Mouse (Mus musculus) liver, embryonic 14.5 days (tissue): Measurements from ENCODE around the gene Carhsp1. TPM values are rescaled to one million over a fixed set of nuclear protein-coding genes. Genes with fewer than 3 reads are reported as not detected.

Experiments
- ATAC-seq: fragments of 200-750 bp; cut with Nextera tagmentation; 2 replicates; pipeline ENCODE4 v1.8.0; 2017; ENCODE audit warnings: moderate number of reproducible peaks, mild to moderate bottlenecking, moderate library complexity; ENCODE audit not compliant: insufficient read depth
- DNase-seq, 3 experiments: peaks; one replicate each; pipeline ENCODE4 v3.0.0-alpha.2; 2012 to 2013; ENCODE audit warnings: low read depth in 3 of 3, low spot score in 3 of 3
- H3K27ac ChIP-seq: fragments of 300-500 bp; sonication (generic); 2 replicates; pipeline ENCODE4 v1.5.1; 2014; ENCODE audit warnings: moderate library complexity, mild to moderate bottlenecking, control low read depth, inconsistent platforms
- H3K27me3 ChIP-seq: fragments of 300-500 bp; sonication (generic); 2 replicates; pipeline ENCODE4 v1.6.1; 2014; ENCODE audit warnings: mild to moderate bottlenecking, low read length, moderate library complexity; ENCODE audit not compliant: control insufficient read depth, insufficient read depth
- H3K36me3 ChIP-seq: fragments of 300-500 bp; sonication (generic); replicated peaks from 2 replicates; pipeline ENCODE4 v1.6.1; 2014; ENCODE audit warnings: low read depth; ENCODE audit not compliant: control insufficient read depth, insufficient read depth
- H3K4me1 ChIP-seq, 2 experiments: fragments of 200-500 bp in 1 of 2; fragments of 300-500 bp in 1 of 2; sonication (generic) in 1 of 2; replicated peaks; 2 replicates each; pipeline ENCODE4 v1.6.1; 2012 to 2014; ENCODE audit warnings: antibody characterized with exemption in 1 of 2, inconsistent platforms in 1 of 2, low read length in 1 of 2; ENCODE audit not compliant: control insufficient read depth in 2 of 2, insufficient read depth in 2 of 2
- H3K4me2 ChIP-seq: fragments of 300-500 bp; sonication (generic); 2 replicates; pipeline ENCODE4 v1.6.1; 2014; ENCODE audit warnings: low read depth, mild to moderate bottlenecking, control low read depth, moderate library complexity
- H3K4me3 ChIP-seq, 2 experiments: fragments of 200-500 bp in 1 of 2; fragments of 300-500 bp in 1 of 2; sonication (generic) in 1 of 2; 2 replicates each; pipeline ENCODE4 v1.5.1; 2012 to 2014; ENCODE audit warnings: low read depth in 2 of 2, low read length in 2 of 2, mild to moderate bottlenecking in 2 of 2, control low read depth in 1 of 2, inconsistent platforms in 1 of 2, moderate library complexity in 1 of 2; ENCODE audit not compliant: insufficient read depth in 1 of 2
- H3K9ac ChIP-seq: fragments of 300-500 bp; sonication (generic); replicated peaks from 2 replicates; pipeline ENCODE4 v1.6.1; 2014; ENCODE audit warnings: mild to moderate bottlenecking, control low read depth, moderate library complexity
- H3K9me3 ChIP-seq: fragments of 300-500 bp; sonication (generic); 2 replicates; pipeline ENCODE4 v1.6.1; 2016; ENCODE audit warnings: low read length, mixed read lengths; ENCODE audit not compliant: control insufficient read depth
- CTCF ChIP-seq: IDR thresholded peaks from 2 replicates; pipeline ENCODE4 v1.5.1; 2016; ENCODE audit warnings: antibody characterized with exemption, low read depth, control low read depth
- EP300 ChIP-seq: IDR thresholded peaks from 2 replicates; pipeline ENCODE4 v1.6.1; 2016; ENCODE audit warnings: antibody characterized with exemption, low read depth
- WGBS: fragments of 180-500 bp; shearing (Covaris S2); extraction: QIAGEN DNeasy Blood & Tissue Kit; methylation state at CpG from one replicate; pipeline ENCODE4 v1.1.7; 2014; ENCODE audit not compliant: insufficient replicate concordance; 5-methylcytosine and 5-hydroxymethylcytosine counted together
- polyA plus RNA-seq, 2 experiments: library from polyadenylated mRNA; depleted of rRNA in 1 of 2; stranded (reverse) in 1 of 2; unstranded in 1 of 2; fragments of >200 nt; fragmentation: Nextera tagmentation in 1 of 2; extraction: Ambion mirVana in 1 of 2; gene quantifications; 2 replicates each; pipeline versions ENCODE4 v1.2.1 to v1.2.3; 2012 to 2014

Carhsp1 gene
- polyA plus RNA-seq, 2 experiments, result 31.3 to 38.7 TPM

DNA sequence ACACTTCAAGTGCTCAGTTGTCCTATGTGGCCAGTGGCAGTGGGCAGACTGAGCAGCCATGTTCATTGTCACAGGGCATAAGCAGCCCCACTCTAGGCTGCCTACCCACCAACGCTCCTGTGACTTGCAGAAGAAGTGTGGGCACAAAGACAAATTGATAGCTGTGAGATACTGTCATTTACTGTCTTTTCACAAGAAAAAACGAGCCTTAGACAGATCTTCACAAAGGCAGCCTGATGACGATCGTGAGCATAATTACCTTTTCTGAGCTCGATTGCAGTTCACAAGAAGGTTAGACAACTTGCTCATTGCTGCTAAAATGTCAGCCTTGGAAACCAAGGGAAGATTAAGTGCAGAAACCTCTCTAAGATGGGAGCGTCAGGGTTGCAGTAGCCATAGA lies 16.8 kb downstream of the Carhsp1 start:
- no peak for ATAC-seq
- no peak overlapping the region for H3K27ac ChIP-seq
- H3K4me1 ChIP-seq, result peaks cover 8 to 10% of the 10 kb centered on the region in 2 experiments
- TF ChIP-seq EP300 (no peak), CTCF (no peak)
- peaks cover 30% of the 10 kb centered on the region for H3K36me3 ChIP-seq
- H3K27me3 ChIP-seq, result no peaks in the 10 kb centered on the region
- 80% methylated on average over 6 of the region's 6 CpGs for WGBS
- no peaks in the 10 kb centered on the region for H3K9me3 ChIP-seq
- DNase-seq, result no peak
- H3K9ac ChIP-seq, result no peak overlapping the region
- no peak overlapping the region for H3K4me3 ChIP-seq
- H3K4me2 ChIP-seq, result no peak overlapping the region

DNA sequence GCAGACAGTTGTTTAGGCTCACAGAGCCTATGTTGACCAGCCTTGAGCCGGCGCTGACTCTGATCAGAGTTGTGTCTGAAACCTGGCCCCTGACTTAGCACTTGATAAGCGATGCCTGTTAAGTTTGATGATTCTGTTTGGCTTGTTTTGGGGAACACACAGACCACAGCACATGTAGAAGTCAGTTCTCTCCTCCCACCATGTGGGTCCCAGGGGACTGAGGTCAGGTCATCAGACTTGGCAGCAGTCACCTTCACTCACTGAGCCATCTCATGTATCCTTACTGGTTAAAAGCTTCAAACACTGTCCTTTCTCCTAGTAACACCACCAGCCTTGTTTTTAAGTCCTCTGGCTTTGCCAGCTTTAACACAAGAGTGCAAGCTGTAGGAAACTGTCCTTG lies 21.9 kb downstream of the Carhsp1 start:
- H3K9ac ChIP-seq, result no peak overlapping the region
- H3K36me3 ChIP-seq, result peaks cover 45% of the 10 kb centered on the region
- H3K27ac ChIP-seq, result no peak overlapping the region
- no peak for TF ChIP-seq EP300
- no peak for TF ChIP-seq CTCF
- ATAC-seq (no peak), DNase-seq (no peak)
- H3K4me2 ChIP-seq, result no peak overlapping the region
- H3K9me3 ChIP-seq, result no peaks in the 10 kb centered on the region
- 82% methylated on average over 3 of the region's 3 CpGs for WGBS
- H3K4me3 ChIP-seq, result no peak overlapping the region
- peaks cover 0 to 1% of the 10 kb centered on the region in 2 experiments; a peak in 2 of 4 replicates for H3K4me1 ChIP-seq
- no peaks in the 10 kb centered on the region for H3K27me3 ChIP-seq

DNA sequence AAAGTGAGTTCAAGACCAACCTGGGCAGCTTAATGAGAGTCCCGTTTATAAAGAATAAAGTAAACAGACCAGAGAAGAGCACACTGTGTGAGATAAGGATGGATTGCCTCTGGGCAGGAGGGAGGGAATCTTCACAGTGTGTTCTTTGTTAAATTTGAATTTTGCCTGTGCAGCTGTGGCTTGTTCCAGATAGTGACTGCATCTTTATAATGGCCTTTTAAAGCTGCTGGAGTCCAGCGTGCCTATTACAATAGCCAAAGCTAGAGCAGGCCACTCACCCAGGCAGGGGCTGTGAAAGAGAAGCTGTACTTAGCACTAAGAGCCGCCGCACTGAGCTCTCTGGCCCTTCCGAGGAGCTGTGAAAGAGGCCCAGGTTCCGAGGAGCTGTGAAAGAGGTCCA lies 26.4 kb downstream of the Carhsp1 start:
- no peak for ATAC-seq
- no peak for DNase-seq
- H3K36me3 ChIP-seq, result peaks cover 59% of the 10 kb centered on the region

DNA sequence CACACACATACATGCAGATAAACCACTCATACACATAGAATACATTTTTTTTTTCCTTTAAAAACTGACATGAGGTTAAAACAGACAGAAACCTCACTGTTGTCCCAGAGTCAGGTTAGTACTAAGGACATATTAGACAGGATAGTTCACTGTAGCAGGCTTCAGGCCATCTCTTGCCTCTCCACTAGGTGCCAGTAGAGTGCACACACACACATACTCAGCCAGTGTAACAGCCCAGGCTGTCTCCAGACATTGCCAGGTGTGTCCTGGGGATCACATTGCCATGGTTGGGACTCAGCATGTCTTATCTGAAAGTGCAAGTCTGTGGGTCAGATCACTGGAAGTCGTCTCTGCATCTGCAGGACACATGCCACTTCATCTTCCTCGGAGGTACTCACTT lies 28.1 kb downstream of the Carhsp1 start:
- Histone ChIP-seq H3K4me3 (no peak overlapping the region), H3K9me3 (no peaks in the 10 kb centered on the region), H3K27me3 (no peaks in the 10 kb centered on the region), H3K9ac (no peak overlapping the region), H3K4me1 (peaks cover 7 to 9% of the 10 kb centered on the region in 2 experiments), H3K27ac (no peak overlapping the region), H3K36me3 (peaks cover 50% of the 10 kb centered on the region), H3K4me2 (no peak overlapping the region)
- ATAC-seq (peak; percentile 72; the same call in 1 of the 2 replicates), DNase-seq (peak in 2 of 3 experiments; percentile 24 to 42)
- TF ChIP-seq EP300 (no peak), CTCF (peak; percentile 95)
- WGBS, result 63% methylated on average over 2 of the region's 2 CpGs

More for the DNA sequence above, 26.4 kb downstream of the Carhsp1 start:
- 83% methylated on average over 6 of the region's 6 CpGs for WGBS
- Histone ChIP-seq H3K9ac (no peak overlapping the region), H3K27ac (no peak overlapping the region), H3K9me3 (no peaks in the 10 kb centered on the region), H3K4me1 (no peaks in the 10 kb centered on the region), H3K4me2 (no peak overlapping the region), H3K4me3 (no peak overlapping the region), H3K27me3 (no peaks in the 10 kb centered on the region)
- TF ChIP-seq EP300 (no peak), CTCF (no peak)

DNA sequence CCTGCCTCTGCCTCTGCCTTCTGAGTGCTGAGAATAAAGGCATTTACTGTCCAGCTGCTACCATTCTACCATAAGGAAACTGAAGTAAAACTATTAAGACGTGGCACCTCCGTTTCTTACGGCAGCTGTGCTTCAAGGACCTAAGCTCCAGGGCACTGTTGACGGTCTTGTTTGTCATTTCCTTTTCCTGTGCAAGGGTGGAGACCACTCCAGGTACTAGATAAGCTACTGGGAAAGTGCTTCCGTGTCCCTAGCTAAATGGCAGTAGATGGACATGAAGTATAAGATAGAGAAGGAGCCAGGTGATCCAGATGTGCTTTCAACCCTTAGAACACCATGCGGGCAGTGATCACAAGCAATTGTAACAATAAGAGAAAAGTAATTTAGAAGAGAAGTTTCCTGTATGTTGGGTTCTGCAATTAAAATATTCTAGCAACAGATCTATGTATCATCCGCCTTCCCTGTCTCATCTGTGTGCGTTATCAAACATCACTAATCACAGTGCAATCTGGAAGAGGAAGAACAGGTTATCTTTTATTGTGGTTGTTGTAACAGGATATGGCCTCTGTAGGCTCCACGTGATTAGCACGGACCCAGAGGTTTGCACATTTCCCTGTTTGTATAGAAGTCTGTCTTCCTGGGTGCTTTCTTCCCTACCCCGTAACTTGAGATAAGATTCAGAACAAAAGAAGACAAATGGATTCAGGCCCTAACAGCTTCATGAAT lies 32.3 kb downstream of the Carhsp1 start:
- TF ChIP-seq EP300 (no peak), CTCF (no peak)
- Histone ChIP-seq H3K27me3 (no peaks in the 10 kb centered on the region), H3K36me3 (peaks cover 28% of the 10 kb centered on the region), H3K4me2 (peak overlapping the region; percentile 91), H3K4me3 (no peak overlapping the region), H3K4me1 (peaks cover 19 to 23% of the 10 kb centered on the region in 2 experiments), H3K27ac (no peak overlapping the region), H3K9ac (peak overlapping the region; percentile 9; the same call in 1 of the 2 replicates), H3K9me3 (no peaks in the 10 kb centered on the region)
- ATAC-seq (no peak), DNase-seq (no peak)
- 46% methylated on average over 11 of the region's 11 CpGs for WGBS
